Mouse (Mus musculus) ES-Bruce4 (cell line): ENCODE data around the gene Palm2. TPM values are rescaled to one million over a fixed set of nuclear protein-coding genes. Genes with fewer than 3 reads are reported as not detected.
A peak's percentile ranks its signal among the peaks of the same experiment; 100 is the strongest.

ENCODE experiments used
- H3K27ac ChIP-seq: 2 replicates; pipeline ENCODE4 v1.5.1; 2012; ENCODE audit warnings: low read length, inconsistent platforms; ENCODE audit not compliant: insufficient read depth
- H3K27me3 ChIP-seq: 2 replicates; pipeline ENCODE4 v1.6.1; 2012; ENCODE audit warnings: mild to moderate bottlenecking, low read length, inconsistent platforms; ENCODE audit not compliant: control insufficient read depth, poor library complexity, insufficient read depth, severe bottlenecking
- H3K36me3 ChIP-seq: 2 replicates; pipeline ENCODE4 v1.6.1; 2012; ENCODE audit warnings: inconsistent platforms, mild to moderate bottlenecking, low read length, moderate library complexity; ENCODE audit not compliant: control insufficient read depth, poor library complexity, insufficient read depth, severe bottlenecking
- H3K4me1 ChIP-seq: one replicate; pipeline ENCODE4 v1.8.1; 2011; ENCODE audit warnings: low read length; ENCODE audit not compliant: control insufficient read depth, insufficient read depth
- H3K4me3 ChIP-seq: 2 replicates; pipeline ENCODE4 v1.5.1; 2011; ENCODE audit warnings: low read depth, mild to moderate bottlenecking, low read length
- H3K9ac ChIP-seq: 2 replicates; pipeline ENCODE4 v1.6.1; 2012; ENCODE audit warnings: low read depth, mild to moderate bottlenecking, inconsistent platforms; ENCODE audit not compliant: poor library complexity, severe bottlenecking
- H3K9me3 ChIP-seq: replicated peaks from 2 replicates; pipeline ENCODE4 v1.6.1; 2012; ENCODE audit warnings: mild to moderate bottlenecking, low read length, inconsistent platforms; ENCODE audit not compliant: control insufficient read depth, poor library complexity, insufficient read depth, severe bottlenecking
- CTCF ChIP-seq: IDR thresholded peaks from one replicate; pipeline ENCODE4 v1.8.1; 2011; ENCODE audit warnings: low read depth, low read length
- EP300 ChIP-seq: IDR thresholded peaks from 2 replicates; pipeline ENCODE4 v1.6.1; 2011; ENCODE audit warnings: low read depth, low read length; ENCODE audit not compliant: insufficient read depth
- POLR2A ChIP-seq: IDR thresholded peaks from one replicate; pipeline ENCODE4 v1.8.1; 2011; ENCODE audit warnings: low read length; ENCODE audit not compliant: insufficient read depth
- polyA plus RNA-seq: library from polyadenylated mRNA; stranded (reverse); fragments of >200 nt; gene quantifications from 2 replicates; pipeline ENCODE4 v1.2.4, GENCODE M21; 2011; ENCODE audit warnings: low read depth; ENCODE audit not compliant: missing spikeins, insufficient read depth, insufficient read length

Gene Palm2
- polyA plus RNA-seq, 1 experiment = 3.4 TPM

GRCm38 (mm10) chr4:57684676-57685215 is 250.7 kb downstream of the Palm2 start:
- H3K27ac ChIP-seq = no peak overlapping the region
- no peaks in the 10 kb centered on the region for H3K36me3 ChIP-seq
- no peak overlapping the region for H3K9ac ChIP-seq
- no peak overlapping the region for H3K4me3 ChIP-seq
- H3K9me3 ChIP-seq = no peaks in the 10 kb centered on the region
- H3K27me3 ChIP-seq = no peaks in the 10 kb centered on the region
- H3K4me1 ChIP-seq = peaks cover 6% of the 10 kb centered on the region
- TF ChIP-seq CTCF (no peak), EP300 (no peak), POLR2A (no peak)

DNA sequence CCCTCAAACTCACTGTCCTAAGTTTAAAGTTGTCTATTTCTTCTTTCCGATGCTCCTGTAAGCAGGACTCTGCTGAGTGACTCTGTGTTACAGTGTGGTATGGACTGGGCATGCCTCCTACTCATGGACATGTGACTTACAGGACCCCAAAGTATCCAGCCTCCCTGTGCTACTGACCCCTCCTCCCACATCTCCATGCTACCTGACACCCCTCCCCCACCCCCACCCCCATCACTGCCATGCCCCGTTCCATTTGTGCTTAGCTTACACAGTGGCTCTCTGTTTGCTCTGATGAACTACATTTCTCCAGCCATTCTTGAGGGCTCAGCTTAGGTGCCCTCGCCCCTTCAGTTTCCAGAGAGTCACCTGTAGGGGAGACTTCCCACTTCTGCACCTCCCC is 252.7 kb downstream of the Palm2 start:
- Histone ChIP-seq H3K9me3 (no peaks in the 10 kb centered on the region), H3K4me1 (peaks cover 9% of the 10 kb centered on the region), H3K27me3 (no peaks in the 10 kb centered on the region), H3K36me3 (no peaks in the 10 kb centered on the region), H3K9ac (no peak overlapping the region), H3K27ac (no peak overlapping the region), H3K4me3 (no peak overlapping the region)
- no peak for TF ChIP-seq CTCF
- TF ChIP-seq POLR2A = no peak
- TF ChIP-seq EP300 = peak; percentile 45; the same call in 1 of the 2 replicates

DNA sequence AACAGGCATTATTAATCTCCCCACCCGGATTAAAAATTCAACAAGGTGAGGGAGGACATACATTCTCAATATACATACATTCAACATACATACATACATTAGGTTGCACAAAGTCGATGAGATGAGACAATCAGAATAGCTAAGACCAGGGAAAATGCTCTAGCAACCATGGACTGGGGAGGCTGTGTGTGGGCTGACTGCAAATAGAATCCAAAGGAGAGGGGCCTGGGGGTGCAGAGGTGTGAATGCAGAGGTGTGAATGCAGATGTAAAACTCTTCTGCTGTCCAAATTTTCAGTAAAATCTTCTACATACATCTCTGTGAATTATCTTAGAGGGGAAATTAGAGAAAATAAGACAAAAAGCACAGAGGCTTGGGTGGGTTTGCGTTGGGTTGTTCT is 253.5 kb downstream of the Palm2 start:
- no peaks in the 10 kb centered on the region for H3K9me3 ChIP-seq
- no peaks in the 10 kb centered on the region for H3K36me3 ChIP-seq
- H3K4me1 ChIP-seq = peaks cover 9% of the 10 kb centered on the region
- H3K9ac ChIP-seq = no peak overlapping the region
- TF ChIP-seq POLR2A (no peak), CTCF (no peak), EP300 (no peak)
- H3K4me3 ChIP-seq = no peak overlapping the region
- no peaks in the 10 kb centered on the region for H3K27me3 ChIP-seq
- H3K27ac ChIP-seq = no peak overlapping the region

DNA sequence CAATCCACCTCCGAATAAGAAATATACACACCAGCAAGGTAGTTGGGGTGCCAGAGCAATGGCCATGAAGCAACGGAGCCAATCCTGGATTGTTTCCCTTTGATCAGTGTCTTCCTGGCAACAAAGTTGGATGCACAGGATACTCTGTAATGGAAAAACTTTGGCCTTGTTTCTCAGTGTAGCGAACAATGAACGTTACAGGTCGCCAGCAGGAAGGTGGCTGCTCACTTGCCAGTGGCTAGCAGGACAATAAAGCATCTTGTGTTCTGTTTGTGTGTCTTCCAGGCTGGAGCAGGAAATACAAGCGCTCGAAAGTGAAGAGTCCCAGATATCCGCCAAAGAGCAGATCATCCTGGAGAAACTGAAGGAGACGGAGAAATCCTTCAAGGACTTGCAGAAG is 254.1 kb downstream of the Palm2 start:
- peaks cover 9% of the 10 kb centered on the region for H3K4me1 ChIP-seq
- H3K9me3 ChIP-seq = no peaks in the 10 kb centered on the region
- H3K36me3 ChIP-seq = no peaks in the 10 kb centered on the region
- peak overlapping the region; percentile 29; the same call in 1 of the 2 replicates for H3K27ac ChIP-seq
- H3K4me3 ChIP-seq = no peak overlapping the region
- H3K9ac ChIP-seq = no peak overlapping the region
- H3K27me3 ChIP-seq = no peaks in the 10 kb centered on the region
- TF ChIP-seq POLR2A = no peak
- no peak for TF ChIP-seq CTCF
- TF ChIP-seq EP300 = no peak

DNA sequence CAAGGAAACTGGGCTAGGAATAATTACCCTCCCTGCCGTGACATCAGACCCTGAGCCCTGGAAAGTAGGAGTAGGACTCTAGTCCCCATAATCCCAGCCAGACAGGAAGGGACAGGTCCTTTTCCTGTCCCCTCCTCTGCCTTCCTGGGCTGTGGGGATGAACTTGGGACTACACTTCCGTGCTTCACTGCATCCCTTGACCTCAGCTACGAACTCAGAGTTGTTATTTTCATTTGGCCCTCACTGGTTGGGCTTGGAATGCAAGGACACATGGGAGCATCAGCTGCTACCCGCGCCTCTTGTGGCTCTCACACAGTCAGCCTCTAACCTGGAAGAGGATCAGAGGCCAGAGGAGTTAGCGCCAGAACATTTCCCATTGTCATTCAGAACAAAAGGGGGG is 256.0 kb downstream of the Palm2 start:
- Histone ChIP-seq H3K36me3 (no peaks in the 10 kb centered on the region), H3K4me1 (peaks cover 9% of the 10 kb centered on the region), H3K4me3 (0 out of 2 replicates have a peak overlapping the region, but pooled peaks have one; percentile 1), H3K9me3 (no peaks in the 10 kb centered on the region), H3K27ac (peak overlapping the region; percentile 80), H3K9ac (no peak overlapping the region), H3K27me3 (no peaks in the 10 kb centered on the region)
- no peak for TF ChIP-seq POLR2A
- no peak for TF ChIP-seq CTCF
- peak; percentile 71; the same call in 1 of the 2 replicates for TF ChIP-seq EP300

DNA sequence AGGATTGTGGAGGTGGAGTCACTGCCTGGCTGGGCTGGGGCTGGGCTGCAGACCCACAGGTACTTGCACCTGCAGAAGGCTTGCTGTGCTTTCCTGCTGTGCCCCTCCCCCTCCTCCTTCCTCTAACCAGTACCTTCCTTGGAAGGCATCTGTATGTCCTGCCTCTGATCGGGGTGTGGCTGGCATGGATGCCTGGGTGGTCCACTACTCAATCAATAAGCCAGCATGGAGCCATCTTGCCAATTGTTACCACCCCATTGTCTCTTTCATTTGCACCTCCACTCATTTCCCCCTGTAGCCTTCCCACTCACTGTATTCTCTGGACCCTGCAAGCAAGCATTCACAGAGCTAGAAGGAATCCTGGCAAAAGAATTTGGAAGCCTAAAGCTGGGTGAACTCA is 256.8 kb downstream of the Palm2 start:
- H3K4me3 ChIP-seq = no peak overlapping the region
- H3K9me3 ChIP-seq = no peaks in the 10 kb centered on the region
- H3K36me3 ChIP-seq = no peaks in the 10 kb centered on the region
- H3K9ac ChIP-seq = no peak overlapping the region
- peak overlapping the region; percentile 93 for H3K27ac ChIP-seq
- H3K4me1 ChIP-seq = peaks cover 9% of the 10 kb centered on the region
- TF ChIP-seq POLR2A (no peak), EP300 (peak; percentile 100)
- no peaks in the 10 kb centered on the region for H3K27me3 ChIP-seq
